Mouse (Mus musculus) cortical plate, adult 2 months (tissue): Measurements from ENCODE around the gene Ifi35.

Source experiments
- CTCF ChIP-seq: fragments of 200-500 bp; IDR thresholded peaks from 2 replicates; pipeline ENCODE4 v1.5.1; 2011; ENCODE audit warnings: mild to moderate bottlenecking, control low read depth, low read length; ENCODE audit not compliant: insufficient read depth; ENCODE audit errors: extremely low read depth
- POLR2A ChIP-seq: fragments of 200-500 bp; IDR thresholded peaks from 2 replicates; pipeline ENCODE4 v1.6.1; 2011; ENCODE audit warnings: mild to moderate bottlenecking, low read length, control low read depth; ENCODE audit not compliant: insufficient read depth; ENCODE audit errors: extremely low read depth

- no peak for TF ChIP-seq POLR2A
- TF ChIP-seq CTCF = no peak
These were observed 6.5 kb downstream of the Ifi35 start for GRCm38 (mm10) chr11:101454702-101455101.
